Mouse (Mus musculus): ENCODE results near the gene Fchsd2. TPM values are rescaled to one million over a fixed set of nuclear protein-coding genes. Genes with fewer than 3 reads are reported as not detected.

Fchsd2 gene
- 6.7 and 8.7 TPM in 2 replicates for polyA plus RNA-seq (2012; rRNA removed; ENCODE audit: low replicate concordance)

DNA sequence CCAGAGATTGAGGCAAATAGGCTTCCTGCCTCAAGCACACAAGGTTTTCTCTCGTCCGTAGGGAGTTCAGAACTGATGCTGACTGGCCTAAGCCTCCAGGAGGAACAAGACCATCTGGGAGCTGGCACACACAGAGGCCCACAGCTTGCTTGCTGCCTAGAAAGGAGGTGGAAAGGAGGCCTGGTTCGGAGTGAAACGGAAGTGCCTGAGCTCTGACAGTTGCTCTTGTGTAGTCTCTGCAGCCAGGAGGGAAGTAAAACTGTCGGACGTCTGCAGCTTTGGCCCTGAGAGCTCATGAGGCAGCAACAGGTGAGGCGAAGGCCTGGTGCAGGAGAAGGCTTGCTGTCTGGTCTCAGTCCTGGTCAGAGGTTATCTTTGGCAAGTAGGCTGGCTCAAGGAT lies at the start of gene Fchsd2:
Gene Fchsd2 (plus strand): TSS at position 246 of the 400 bp plus-strand sequence.

DNA sequence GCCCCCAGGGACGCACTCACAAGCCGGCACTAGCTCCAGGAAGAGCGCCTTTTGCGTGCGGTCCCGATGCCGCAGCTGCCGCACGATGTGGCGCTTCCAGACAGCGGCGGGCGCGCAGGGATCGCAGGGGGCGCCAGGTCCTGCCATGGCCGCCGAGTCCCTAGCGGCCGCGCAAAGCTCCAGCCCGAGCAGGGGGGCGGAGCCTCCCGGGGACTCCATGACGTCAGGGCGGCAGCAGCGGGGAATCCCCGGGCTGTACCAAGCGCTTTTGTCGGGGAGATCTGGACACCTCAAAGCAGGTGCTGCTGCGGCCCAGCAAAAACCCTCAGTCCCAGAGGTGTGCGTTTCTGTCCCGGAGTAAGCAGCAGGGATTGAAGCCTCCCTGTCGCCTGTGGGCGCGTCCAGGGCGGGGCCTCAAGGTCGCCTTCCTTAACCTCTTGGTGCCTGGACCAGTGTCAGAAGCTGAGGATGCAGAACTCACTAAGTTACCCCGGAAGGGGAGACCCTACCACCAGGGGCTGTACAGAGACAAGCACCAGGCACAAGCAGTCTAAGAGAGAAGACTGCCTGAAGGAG lies 209.3 kb downstream of the Fchsd2 start, which contains the start of gene Atg16l2:
Gene Atg16l2 (minus strand): TSS at position 371 of the 576 bp plus-strand sequence.

DNA sequence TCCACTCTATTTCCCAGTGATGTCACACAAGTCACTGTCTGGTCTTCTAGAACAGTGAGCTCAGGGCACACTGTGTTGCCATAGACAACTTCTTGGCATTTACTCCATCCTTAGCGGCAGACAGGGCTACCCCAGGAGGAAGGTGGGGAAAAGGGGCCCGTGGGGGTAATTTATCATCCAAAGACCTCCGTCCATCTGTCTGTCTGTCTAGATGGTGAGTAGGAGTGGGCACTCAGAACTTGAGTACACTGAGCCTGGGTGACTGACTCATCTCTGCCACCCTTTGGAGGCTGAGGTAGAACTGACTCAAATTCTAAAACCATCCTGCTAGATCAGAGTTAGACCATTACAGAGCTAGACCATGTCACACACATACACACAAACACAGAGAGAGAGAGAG lies 224.4 kb downstream of the Fchsd2 start, which contains the start of gene Stard10:
Gene Stard10 (plus strand): TSS at position 73 of the 400 bp plus-strand sequence.

Other genes starting within 250 kb of the Fchsd2 start
- gene Relt, start 229.4 kb upstream of the Fchsd2 start, polyA plus RNA-seq (2012; rRNA removed; ENCODE audit: low replicate concordance): 4.8 and 14.1 TPM in 2 replicates
- 16.7 and 63.3 TPM in 2 replicates for gene Arhgef17, start 160.8 kb upstream of the Fchsd2 start, polyA plus RNA-seq (2012; rRNA removed; ENCODE audit: low replicate concordance)
- 26.8 and 36.1 TPM in 2 replicates for gene P2ry6, start 118.2 kb upstream of the Fchsd2 start, polyA plus RNA-seq (2012; rRNA removed; ENCODE audit: low replicate concordance)
- 3.6 and 12.0 TPM in 2 replicates for gene P2ry2, start 80.0 kb upstream of the Fchsd2 start, polyA plus RNA-seq (2012; rRNA removed; ENCODE audit: low replicate concordance)
- 13.6 and 48.2 TPM in 2 replicates for gene Atg16l2, start 209.4 kb downstream of the Fchsd2 start, polyA plus RNA-seq (2012; rRNA removed; ENCODE audit: low replicate concordance)
- 14.1 and 68.1 TPM in 2 replicates for gene Stard10, start 224.2 kb downstream of the Fchsd2 start, polyA plus RNA-seq (2012; rRNA removed; ENCODE audit: low replicate concordance)

Data from subcutaneous adipose tissue, adult 2 months (tissue).